Comparison of ENCODE assay signal across 22 mouse cellular contexts in genomic region chr4:108018241-108018923, GRCm38 (mm10). TPM values are rescaled to one million over a fixed set of nuclear protein-coding genes. Genes with fewer than 3 reads are reported as not detected.
A peak's percentile ranks its signal among the peaks of the same experiment; 100 is the strongest.
DNase-seq lines count a peak whose midpoint lies in the region; ATAC-seq lines count a peak whose summit lies in the region.
"Had no signal": no experiment of that assay in that cellular context is flagged by ENCODE, and none has a peak within 500 bp of the region (broad histone marks: within the 10 kb centered on the region; RNA-seq: fewer than 3 reads in every experiment).

No protein-coding gene starts in this region.

- no peak for DNase-seq in forebrain, embryonic 10.5 days (ENCODE audit: extremely low spot score, low spot score)
- DNase-seq in forebrain, embryonic 11.5 days (ENCODE audit: low spot score): no peak
- no peak for DNase-seq in midbrain, embryonic 10.5 days (ENCODE audit: low spot score)
- no peak for DNase-seq in midbrain, embryonic 14.5 days
- DNase-seq in embryonic facial prominence, embryonic 14.5 days (ENCODE audit: low spot score): peak; percentile 11
- DNase-seq in thymus, postnatal 36 days: peak; percentile 13 to 52
- DNase-seq in spleen, adult 12 weeks (ENCODE audit: low spot score): no peak
- no peak for DNase-seq in lung, postnatal 25 days (ENCODE audit: low spot score)
- DNase-seq: adrenal gland, postnatal 10 days; gastrocnemius, adult 2 months; kidney, adult 18-20 months; lung, adult 2 months had no signal

- WGBS in forebrain, embryonic 10.5 days: 62% methylated on average over 10 of the region's 10 CpGs
- 54% methylated on average over 10 of the region's 10 CpGs for WGBS in forebrain, embryonic 11.5 days
- WGBS in midbrain, embryonic 10.5 days: 65% methylated on average over 10 of the region's 10 CpGs
- WGBS in midbrain, embryonic 14.5 days: 61% methylated on average over 10 of the region's 10 CpGs
- WGBS in embryonic facial prominence, embryonic 14.5 days: 26% methylated on average over 10 of the region's 10 CpGs

- no peak overlapping the region for H3K9ac ChIP-seq in forebrain, embryonic 11.5 days (ENCODE audit: low read length)
- H3K9ac ChIP-seq in midbrain, embryonic 14.5 days (replicated peaks; ENCODE audit: low read length): no peak overlapping the region
- H3K9ac ChIP-seq in embryonic facial prominence, embryonic 14.5 days (ENCODE audit: low read depth, low read length): no peak overlapping the region
- H3K9ac ChIP-seq: forebrain, embryonic 12.5 days; liver, embryonic 12.5 days had no signal

- no peak for ATAC-seq in forebrain, embryonic 11.5 days (replicated peaks; ENCODE audit: low FRiP score)
- no peak for ATAC-seq in midbrain, embryonic 14.5 days (ENCODE audit: low FRiP score, low TSS enrichment)
- ATAC-seq in embryonic facial prominence, embryonic 14.5 days (ENCODE audit: low read depth): peak; percentile 32; the same call in 1 of the 2 replicates
- ATAC-seq: activated CD4-positive, CD25-positive, alpha-beta regulatory T cell, adult 4 months; CD4-positive, CD25-positive, alpha-beta regulatory T cell, adult 4 months; liver, embryonic 12.5 days had no signal

- no peak overlapping the region for H3K4me2 ChIP-seq in forebrain, embryonic 11.5 days (ENCODE audit: low read depth, low read length, severe bottlenecking)
- H3K4me2 ChIP-seq in midbrain, embryonic 14.5 days (ENCODE audit: low read length): no peak overlapping the region
- H3K4me2 ChIP-seq in embryonic facial prominence, embryonic 14.5 days (ENCODE audit: low read depth, low read length): no peak overlapping the region
- H3K4me2 ChIP-seq: forebrain, embryonic 12.5 days; liver, embryonic 12.5 days had no signal

- no peaks in the 10 kb centered on the region for H3K36me3 ChIP-seq in forebrain, embryonic 10.5 days (replicated peaks)
- no peaks in the 10 kb centered on the region for H3K36me3 ChIP-seq in forebrain, embryonic 11.5 days (ENCODE audit: control insufficient read depth, insufficient read depth, low read length)
- H3K36me3 ChIP-seq in midbrain, embryonic 10.5 days: no peaks in the 10 kb centered on the region
- H3K36me3 ChIP-seq in midbrain, embryonic 14.5 days (ENCODE audit: control insufficient read depth, insufficient read depth, low read length): no peaks in the 10 kb centered on the region
- no peaks in the 10 kb centered on the region for H3K36me3 ChIP-seq in embryonic facial prominence, embryonic 14.5 days (ENCODE audit: control insufficient read depth, insufficient read depth, low read length)
- H3K36me3 ChIP-seq: forebrain, embryonic 12.5 days; G1E; liver, embryonic 12.5 days had no signal

- peaks cover 24% of the 10 kb centered on the region for H3K4me1 ChIP-seq in forebrain, embryonic 10.5 days
- 0 out of 2 replicates have a peak, but pooled peaks cover 2% of the 10 kb centered on the region for H3K4me1 ChIP-seq in forebrain, embryonic 11.5 days (replicated peaks; ENCODE audit: control insufficient read depth, insufficient read depth, low read length)
- H3K4me1 ChIP-seq in midbrain, embryonic 10.5 days: peaks cover 24% of the 10 kb centered on the region
- H3K4me1 ChIP-seq in midbrain, embryonic 14.5 days (ENCODE audit: control insufficient read depth, insufficient read depth, low read length): 0 out of 2 replicates have a peak, but pooled peaks cover 2% of the 10 kb centered on the region
- H3K4me1 ChIP-seq in embryonic facial prominence, embryonic 14.5 days (ENCODE audit: control insufficient read depth, insufficient read depth, low read length): no peaks in the 10 kb centered on the region

- 0 out of 2 replicates have a peak overlapping the region, but pooled peaks have one; percentile 2 for H3K27ac ChIP-seq in forebrain, embryonic 10.5 days
- no peak overlapping the region for H3K27ac ChIP-seq in forebrain, embryonic 11.5 days (ENCODE audit: low read depth, low read length)
- H3K27ac ChIP-seq in midbrain, embryonic 10.5 days (replicated peaks): 0 out of 2 replicates have a peak overlapping the region, but pooled peaks have one; percentile 28
- H3K27ac ChIP-seq in midbrain, embryonic 14.5 days (replicated peaks; ENCODE audit: low read depth, low read length): no peak overlapping the region
- H3K27ac ChIP-seq in embryonic facial prominence, embryonic 14.5 days (replicated peaks; ENCODE audit: low read depth, low read length): no peak overlapping the region
- H3K27ac ChIP-seq: forebrain, embryonic 12.5 days; kidney, postnatal 0 days; liver, embryonic 12.5 days; macrophage had no signal

- H3K9me3 ChIP-seq in forebrain, embryonic 10.5 days: no peaks in the 10 kb centered on the region
- H3K9me3 ChIP-seq in forebrain, embryonic 11.5 days (ENCODE audit: control insufficient read depth, low read length): no peaks in the 10 kb centered on the region
- H3K9me3 ChIP-seq in midbrain, embryonic 10.5 days (replicated peaks): no peaks in the 10 kb centered on the region
- H3K9me3 ChIP-seq in midbrain, embryonic 14.5 days (ENCODE audit: control insufficient read depth, low read length): no peaks in the 10 kb centered on the region
- H3K9me3 ChIP-seq in embryonic facial prominence, embryonic 14.5 days (ENCODE audit: control insufficient read depth, low read length): no peaks in the 10 kb centered on the region
- H3K9me3 ChIP-seq: forebrain, embryonic 12.5 days; G1E; liver, embryonic 12.5 days had no signal

- peaks cover 14% of the 10 kb centered on the region; the same call in 1 of the 2 replicates for H3K27me3 ChIP-seq in forebrain, embryonic 10.5 days (ENCODE audit: poor library complexity, severe bottlenecking)
- no peaks in the 10 kb centered on the region for H3K27me3 ChIP-seq in forebrain, embryonic 11.5 days (ENCODE audit: control insufficient read depth, insufficient read depth, low read length)
- peaks cover 2% of the 10 kb centered on the region; the same call in 1 of the 2 replicates for H3K27me3 ChIP-seq in midbrain, embryonic 10.5 days (ENCODE audit: low read depth, poor library complexity, severe bottlenecking)
- H3K27me3 ChIP-seq in midbrain, embryonic 14.5 days (ENCODE audit: control insufficient read depth, insufficient read depth, low read length): no peaks in the 10 kb centered on the region
- no peaks in the 10 kb centered on the region for H3K27me3 ChIP-seq in embryonic facial prominence, embryonic 14.5 days (replicated peaks; ENCODE audit: control insufficient read depth, insufficient read depth, low read length)
- H3K27me3 ChIP-seq: forebrain, embryonic 12.5 days had no signal

- no peak overlapping the region for H3K4me3 ChIP-seq in forebrain, embryonic 10.5 days
- no peak overlapping the region for H3K4me3 ChIP-seq in forebrain, embryonic 11.5 days (ENCODE audit: low read depth, low read length)
- no peak overlapping the region for H3K4me3 ChIP-seq in midbrain, embryonic 10.5 days
- no peak overlapping the region for H3K4me3 ChIP-seq in midbrain, embryonic 14.5 days (replicated peaks; ENCODE audit: low read depth, low read length)
- H3K4me3 ChIP-seq in embryonic facial prominence, embryonic 14.5 days (ENCODE audit: low read depth, low read length): no peak overlapping the region
- H3K4me3 ChIP-seq: forebrain, embryonic 12.5 days; gastrocnemius, adult 2 months; liver, embryonic 12.5 days had no signal

RNA-seq across cellular contexts. Expression of gene Slc1a7, which starts 50.2 kb away (rescaled TPM):
- 0.06 TPM in 1 of 2 replicates, not detected in the other for polyA plus RNA-seq in forebrain, embryonic 10.5 days (2016; fragmentation: Nextera tagmentation; extraction: Ambion mirVana)
- polyA plus RNA-seq in forebrain, embryonic 11.5 days (2014; fragmentation: Nextera tagmentation; extraction: Ambion mirVana): not detected in 2 replicates
- 0.07 TPM in 1 of 2 replicates, not detected in the other for polyA plus RNA-seq in midbrain, embryonic 10.5 days (2016; fragmentation: Nextera tagmentation; extraction: Ambion mirVana)
- polyA plus RNA-seq in midbrain, embryonic 14.5 days (2014; fragmentation: Nextera tagmentation; extraction: Ambion mirVana): not detected in 2 replicates
- polyA plus RNA-seq in embryonic facial prominence, embryonic 14.5 days (2014; fragmentation: Nextera tagmentation; extraction: Ambion mirVana): 0.17 TPM in 1 of 2 replicates, not detected in the other
- polyA plus RNA-seq: CD4-positive, CD25-positive, alpha-beta regulatory T cell, adult 4 months; forebrain, embryonic 12.5 days; G1E; heart, embryonic 16.5 days; hindbrain, embryonic 11.5 days; liver, embryonic 12.5 days; macrophage; neural tube, embryonic 11.5 days had no signal

Comparison
In these comparisons a context has a peak if more than half of its experiments do, and no peak if none do; other contexts are left out.
1. H3K27ac ChIP-seq: peak in forebrain, embryonic 10.5 days (single experiment) and midbrain, embryonic 10.5 days (single experiment); none in forebrain, embryonic 11.5 days (single experiment), midbrain, embryonic 14.5 days (single experiment) and embryonic facial prominence, embryonic 14.5 days (single experiment).
2. DNase-seq: peak in embryonic facial prominence, embryonic 14.5 days (single experiment) and thymus, postnatal 36 days (2 of 2); none in forebrain, embryonic 10.5 days (single experiment), forebrain, embryonic 11.5 days (single experiment), midbrain, embryonic 10.5 days (single experiment), midbrain, embryonic 14.5 days (single experiment), spleen, adult 12 weeks (single experiment) and lung, postnatal 25 days (single experiment).